Mouse (Mus musculus) kidney, embryonic 14.5 days (tissue): ENCODE results near the gene Brpf1. TPM values are rescaled to one million over a fixed set of nuclear protein-coding genes. Genes with fewer than 3 reads are reported as not detected.
A peak's percentile ranks its signal among the peaks of the same experiment; 100 is the strongest.

Experiments used
- ATAC-seq: fragments of 200-750 bp; cut with Nextera tagmentation; 2 replicates; pipeline ENCODE4 v1.8.0; 2017; ENCODE audit warnings: moderate number of reproducible peaks, mild to moderate bottlenecking, moderate TSS enrichment, moderate library complexity; ENCODE audit not compliant: low FRiP score, low TSS enrichment
- H3K27ac ChIP-seq: fragments of 300-500 bp; sonication (generic); 2 replicates; pipeline ENCODE4 v1.5.1; 2014; ENCODE audit warnings: low read depth, mild to moderate bottlenecking, low read length, moderate library complexity, mixed read lengths
- H3K27me3 ChIP-seq: fragments of 300-500 bp; sonication (generic); 2 replicates; pipeline ENCODE4 v1.6.1; 2014; ENCODE audit warnings: mild to moderate bottlenecking, low read length; ENCODE audit not compliant: control insufficient read depth, insufficient read depth
- H3K36me3 ChIP-seq: fragments of 300-500 bp; sonication (generic); 2 replicates; pipeline ENCODE4 v1.6.1; 2014; ENCODE audit warnings: low read length, mixed read lengths; ENCODE audit not compliant: control insufficient read depth, insufficient read depth
- H3K4me1 ChIP-seq: fragments of 300-500 bp; sonication (generic); 2 replicates; pipeline ENCODE4 v1.6.1; 2014; ENCODE audit warnings: low read length, mixed read lengths; ENCODE audit not compliant: control insufficient read depth, insufficient read depth
- H3K4me2 ChIP-seq: fragments of 300-500 bp; sonication (generic); replicated peaks from 2 replicates; pipeline ENCODE4 v1.6.1; 2014; ENCODE audit warnings: low read depth, mild to moderate bottlenecking, low read length
- H3K4me3 ChIP-seq: fragments of 300-500 bp; sonication (generic); 2 replicates; pipeline ENCODE4 v1.5.1; 2014; ENCODE audit warnings: mild to moderate bottlenecking, low read length
- H3K9ac ChIP-seq: fragments of 300-500 bp; sonication (generic); 2 replicates; pipeline ENCODE4 v1.6.1; 2014; ENCODE audit warnings: low read depth, mild to moderate bottlenecking, low read length, moderate library complexity
- H3K9me3 ChIP-seq: fragments of 300-500 bp; sonication (generic); 2 replicates; pipeline ENCODE4 v1.6.1; 2016; ENCODE audit warnings: low read length; ENCODE audit not compliant: control insufficient read depth
- WGBS: fragments of 180-500 bp; shearing (Covaris S2); extraction: QIAGEN DNeasy Blood & Tissue Kit; methylation state at CpG from one replicate; pipeline ENCODE4 v1.1.7; 2014; 5-methylcytosine and 5-hydroxymethylcytosine counted together
- polyA plus RNA-seq: library from polyadenylated mRNA; unstranded; fragments of >200 nt; fragmentation: Nextera tagmentation; extraction: Ambion mirVana; gene quantifications from 2 replicates; pipeline ENCODE4 v1.2.1, GENCODE M21; 2014

Gene Brpf1
- polyA plus RNA-seq, 1 experiment from 2014 or later: 27.2 TPM

GRCm38 (mm10) chr6:113341574-113341973 is 34.6 kb downstream of the Brpf1 start:
- Histone ChIP-seq H3K4me2 (peak overlapping the region; percentile 70), H3K4me1 (peaks cover 23% of the 10 kb centered on the region), H3K36me3 (peaks cover 37% of the 10 kb centered on the region), H3K4me3 (0 out of 2 replicates have a peak overlapping the region, but pooled peaks have one; percentile 2), H3K27ac (peak overlapping the region; percentile 65; the same call in 1 of the 2 replicates), H3K9ac (peak overlapping the region; percentile 12; the same call in 1 of the 2 replicates), H3K9me3 (no peaks in the 10 kb centered on the region), H3K27me3 (no peaks in the 10 kb centered on the region)
- WGBS: 53% methylated on average over 6 of the region's 6 CpGs
- no peak for ATAC-seq

GRCm38 (mm10) chr6:113342297-113342696 is 35.4 kb downstream of the Brpf1 start:
- no peak for ATAC-seq
- Histone ChIP-seq H3K4me1 (peaks cover 23% of the 10 kb centered on the region), H3K4me3 (peak overlapping the region; percentile 52; the same call in 1 of the 2 replicates), H3K9me3 (no peaks in the 10 kb centered on the region), H3K27me3 (no peaks in the 10 kb centered on the region), H3K27ac (peak overlapping the region; percentile 39; the same call in 1 of the 2 replicates), H3K9ac (no peak overlapping the region), H3K36me3 (peaks cover 32% of the 10 kb centered on the region), H3K4me2 (peak overlapping the region; percentile 70)
- WGBS: 14% methylated on average over 4 of the region's 7 CpGs

- H3K4me3 ChIP-seq: peak within 1 kb of the TSS; percentile 52
- H3K27me3 ChIP-seq: no peaks in the 10 kb centered on the region
- H3K4me2 ChIP-seq: peak within 1 kb of the TSS; percentile 70
- peaks cover 23% of the 10 kb centered on the region for H3K4me1 ChIP-seq
- 15% methylated on average over 32 of the region's 32 CpGs for WGBS
- peak within 1 kb of the TSS; percentile 48 for H3K27ac ChIP-seq
- no peaks in the 10 kb centered on the region for H3K9me3 ChIP-seq
- peak; percentile 90 for ATAC-seq
- H3K9ac ChIP-seq: peak within 1 kb of the TSS; percentile 72
- H3K36me3 ChIP-seq: peaks cover 21% of the 10 kb centered on the region
Observed at GRCm38 (mm10) chr6:113343177-113344092, 36.5 kb downstream of the Brpf1 start, which contains the start of gene Camk1. Gene Camk1 (minus strand): TSS chr6:113343984.

- Histone ChIP-seq H3K27me3 (no peaks in the 10 kb centered on the region), H3K4me2 (peak overlapping the region; percentile 70), H3K9ac (peak overlapping the region; percentile 72; the same call in 1 of the 2 replicates), H3K36me3 (peaks cover 13% of the 10 kb centered on the region), H3K27ac (no peak overlapping the region), H3K9me3 (no peaks in the 10 kb centered on the region), H3K4me3 (peak overlapping the region; percentile 52; the same call in 1 of the 2 replicates), H3K4me1 (peaks cover 23% of the 10 kb centered on the region)
- 45% methylated on average over 2 of the region's 2 CpGs for WGBS
- no peak for ATAC-seq
Observed at GRCm38 (mm10) chr6:113344321-113344720, 37.4 kb downstream of the Brpf1 start.

- H3K4me3 ChIP-seq: no peak overlapping the region
- H3K27ac ChIP-seq: no peak overlapping the region
- H3K9me3 ChIP-seq: no peaks in the 10 kb centered on the region
- no peaks in the 10 kb centered on the region for H3K36me3 ChIP-seq
- H3K27me3 ChIP-seq: no peaks in the 10 kb centered on the region
- no peak overlapping the region for H3K4me2 ChIP-seq
- 70% methylated on average over 4 of the region's 4 CpGs for WGBS
- peaks cover 12% of the 10 kb centered on the region for H3K4me1 ChIP-seq
- no peak for ATAC-seq
- no peak overlapping the region for H3K9ac ChIP-seq
Observed at GRCm38 (mm10) chr6:113346897-113347296, 40.0 kb downstream of the Brpf1 start.

GRCm38 (mm10) chr6:113350538-113350937 is 43.6 kb downstream of the Brpf1 start:
- Histone ChIP-seq H3K9ac (no peak overlapping the region), H3K36me3 (no peaks in the 10 kb centered on the region), H3K27ac (no peak overlapping the region), H3K4me2 (no peak overlapping the region), H3K9me3 (no peaks in the 10 kb centered on the region), H3K4me1 (no peaks in the 10 kb centered on the region), H3K27me3 (no peaks in the 10 kb centered on the region), H3K4me3 (no peak overlapping the region)
- no peak for ATAC-seq

GRCm38 (mm10) chr6:113351161-113351560 is 44.2 kb downstream of the Brpf1 start:
- WGBS: 50% methylated on average over 1 of the region's 1 CpGs
- Histone ChIP-seq H3K27me3 (no peaks in the 10 kb centered on the region), H3K9me3 (no peaks in the 10 kb centered on the region), H3K4me1 (no peaks in the 10 kb centered on the region), H3K27ac (no peak overlapping the region), H3K36me3 (no peaks in the 10 kb centered on the region), H3K4me3 (no peak overlapping the region), H3K9ac (no peak overlapping the region), H3K4me2 (no peak overlapping the region)
- no peak for ATAC-seq

DNA sequence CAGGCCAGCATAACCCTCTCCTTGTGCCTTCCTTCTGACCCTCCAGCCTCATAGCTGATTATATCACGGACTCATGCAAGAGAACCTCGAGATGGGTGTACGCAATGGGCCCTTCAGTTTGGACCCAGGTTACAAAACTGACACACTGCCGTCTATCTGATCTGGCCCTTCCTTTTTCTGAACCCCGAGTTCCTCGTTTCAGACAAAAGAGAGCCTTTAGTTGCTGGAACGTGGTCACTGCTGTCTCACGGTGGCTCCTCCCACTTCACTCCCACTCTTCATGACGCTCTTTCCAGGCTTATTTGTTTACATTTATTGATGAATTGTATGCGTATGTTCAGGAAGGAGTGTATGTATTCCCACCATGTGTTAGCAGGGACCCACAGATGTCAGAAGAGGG is 44.7 kb downstream of the Brpf1 start:
- no peaks in the 10 kb centered on the region for H3K4me1 ChIP-seq
- no peak for ATAC-seq
- H3K4me3 ChIP-seq: no peak overlapping the region
- H3K36me3 ChIP-seq: no peaks in the 10 kb centered on the region
- no peak overlapping the region for H3K9ac ChIP-seq
- no peak overlapping the region for H3K27ac ChIP-seq
- no peaks in the 10 kb centered on the region for H3K9me3 ChIP-seq
- H3K27me3 ChIP-seq: no peaks in the 10 kb centered on the region
- WGBS: 65% methylated on average over 10 of the region's 10 CpGs
- H3K4me2 ChIP-seq: no peak overlapping the region

DNA sequence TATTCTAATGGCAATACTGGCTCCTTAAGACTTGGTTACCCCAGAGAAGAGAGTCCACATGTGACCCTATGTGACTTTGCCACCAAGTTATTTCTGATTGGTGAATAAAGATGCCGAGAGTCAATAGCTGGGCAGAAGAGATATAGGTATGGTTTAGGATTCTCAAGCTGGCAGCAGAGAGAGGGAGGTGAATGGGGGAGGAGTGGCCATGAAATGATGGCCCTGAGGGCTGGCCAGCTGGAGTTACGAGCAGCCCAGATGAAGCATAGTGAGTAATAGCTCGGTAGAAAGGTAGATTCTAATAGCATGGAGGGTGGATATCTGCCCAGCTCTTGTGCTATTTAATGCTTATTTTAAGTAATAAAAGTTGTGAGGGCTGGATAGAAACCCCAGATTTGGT is 45.9 kb downstream of the Brpf1 start:
- Histone ChIP-seq H3K27ac (no peak overlapping the region), H3K36me3 (no peaks in the 10 kb centered on the region), H3K4me3 (no peak overlapping the region), H3K9me3 (no peaks in the 10 kb centered on the region), H3K4me2 (no peak overlapping the region), H3K9ac (no peak overlapping the region), H3K4me1 (no peaks in the 10 kb centered on the region), H3K27me3 (no peaks in the 10 kb centered on the region)
- ATAC-seq: no peak
- WGBS: 69% methylated on average over 3 of the region's 3 CpGs
